Mouse (Mus musculus): ENCODE data around the gene Ss18l2. TPM values are rescaled to one million over a fixed set of nuclear protein-coding genes. Genes with fewer than 3 reads are reported as not detected.

Gene Ss18l2
- total and polyA plus RNA-seq, 3 experiments: 40.2 to 77.0 (median 41.5) TPM

- no peak overlapping the region for H3K4me3 ChIP-seq (replicated peaks in 1 of 3; ENCODE audit: low read depth in 2 of 3, low read length in 2 of 3, poor library complexity in 1 of 3)
- H3K4me2 ChIP-seq (ENCODE audit: insufficient read depth, low read depth, poor library complexity, severe bottlenecking): no peak overlapping the region
- DNase-seq (ENCODE audit: extremely low read depth): no peak
- no peak overlapping the region for H3K9ac ChIP-seq (ENCODE audit: insufficient read depth, low read depth)
- H3K36me3 ChIP-seq (replicated peaks in 1 of 2; ENCODE audit: control insufficient read depth in 1 of 2, insufficient read depth in 1 of 2, low read length in 1 of 2): no peaks in the 10 kb centered on the region
- in situ Hi-C loops (cut with MboI; ENCODE audit: low pct_ligation_motif_present, low pct_unique_long_range_greater_than_20kb, low sequenced_read_pairs) (no loop called here), dilution Hi-C loops (cut with MboI; ENCODE audit: extremely low pct_ligation_motif_present, extremely low pct_unique_long_range_greater_than_20kb, low sequenced_read_pairs) (no loop called here)
- H3K4me1 ChIP-seq (ENCODE audit: control insufficient read depth in 1 of 2, insufficient read depth in 2 of 2): peaks cover 0 to 27% of the 10 kb centered on the region in 2 experiments; a peak in 2 of 4 replicates
- no peaks in the 10 kb centered on the region for H3K79me2 ChIP-seq (replicated peaks; ENCODE audit: control insufficient read depth, extremely low read depth, insufficient read depth, poor library complexity, severe bottlenecking)
- H3K9me3 ChIP-seq (replicated peaks; ENCODE audit: low read length): no peaks in the 10 kb centered on the region
- no peak for TF ChIP-seq TCF12 (IDR thresholded peaks at IDR 0.05; ENCODE audit: low read depth, low read length)
- no peak for TF ChIP-seq ZNF384 (IDR thresholded peaks at IDR 0.05; ENCODE audit: low read depth, low read length)
- TF ChIP-seq JUND (conservative IDR thresholded peaks at IDR 0.05; ENCODE audit: low read depth, low read length): no peak
- TF ChIP-seq ZKSCAN1 (IDR thresholded peaks at IDR 0.05; ENCODE audit: borderline replicate concordance, low read depth, low read length): no peak
- TF ChIP-seq RCOR1 (conservative IDR thresholded peaks at IDR 0.05; ENCODE audit: low read depth, low read length): no peak
- no peak for TF ChIP-seq ELF1 (IDR thresholded peaks at IDR 0.05; ENCODE audit: low read depth, low read length)
- TF ChIP-seq MAZ (IDR thresholded peaks at IDR 0.05; ENCODE audit: low read depth, low read length): no peak
- TF ChIP-seq TBP (conservative IDR thresholded peaks at IDR 0.05; ENCODE audit: low read depth, low read length): no peak
- no peak for TF ChIP-seq MXI1 (IDR thresholded peaks at IDR 0.05; ENCODE audit: low read depth, low read length)
- no peak for TF ChIP-seq POLR2AphosphoS2 (IDR thresholded peaks at IDR 0.05; ENCODE audit: low read depth, low read length)
- TF ChIP-seq RAD21 (IDR thresholded peaks at IDR 0.05; ENCODE audit: low read depth, low read length): no peak
- TF ChIP-seq GABPA (IDR thresholded peaks at IDR 0.05; ENCODE audit: insufficient replicate concordance, low read depth, low read length): no peak
- TF ChIP-seq ZMIZ1 (IDR thresholded peaks at IDR 0.05; ENCODE audit: low read depth, low read length): no peak
- TF ChIP-seq MEF2A (IDR thresholded peaks at IDR 0.05; ENCODE audit: borderline replicate concordance, low read depth, low read length): no peak
- peaks cover 68% of the 10 kb centered on the region for H3K27me3 ChIP-seq (replicated peaks)
- no peak overlapping the region for H3K27ac ChIP-seq (ENCODE audit: insufficient read depth, low read depth)
Observed at GRCm38 (mm10) chr9:121663467-121663866, 46.7 kb upstream of the Ss18l2 start.

GRCm38 (mm10) chr9:121664104-121664503 lies 46.0 kb upstream of the Ss18l2 start:
- dilution Hi-C loops (cut with MboI; ENCODE audit: extremely low pct_ligation_motif_present, extremely low pct_unique_long_range_greater_than_20kb, low sequenced_read_pairs) (no loop called here), in situ Hi-C loops (cut with MboI; ENCODE audit: low pct_ligation_motif_present, low pct_unique_long_range_greater_than_20kb, low sequenced_read_pairs) (no loop called here)
- peaks cover 73% of the 10 kb centered on the region for H3K27me3 ChIP-seq (replicated peaks)
- no peak overlapping the region for H3K27ac ChIP-seq (ENCODE audit: insufficient read depth, low read depth)
- no peak for DNase-seq (ENCODE audit: extremely low read depth)
- no peak for TF ChIP-seq SIN3A (IDR thresholded peaks at IDR 0.05; ENCODE audit: low read length)
- TF ChIP-seq USF1 (IDR thresholded peaks at IDR 0.05; ENCODE audit: low read depth, low read length): no peak
- TF ChIP-seq TCF12 (IDR thresholded peaks at IDR 0.05; ENCODE audit: low read depth, low read length): no peak
- no peak for TF ChIP-seq PAX5 (IDR thresholded peaks at IDR 0.05; ENCODE audit: low read length)
- no peak for TF ChIP-seq MAZ (IDR thresholded peaks at IDR 0.05; ENCODE audit: low read depth, low read length)
- TF ChIP-seq KAT2A (IDR thresholded peaks at IDR 0.05; ENCODE audit: insufficient replicate concordance, low read length): no peak
- TF ChIP-seq NELFE (IDR thresholded peaks at IDR 0.05; ENCODE audit: low read depth, low read length): no peak
- no peak for TF ChIP-seq UBTF (IDR thresholded peaks at IDR 0.05; ENCODE audit: low read depth, low read length)
- TF ChIP-seq MAX (IDR thresholded peaks at IDR 0.05; ENCODE audit: low read length): no peak
- no peaks in the 10 kb centered on the region for H3K36me3 ChIP-seq (replicated peaks in 1 of 2; ENCODE audit: control insufficient read depth in 1 of 2, insufficient read depth in 1 of 2, low read length in 1 of 2)
- no peak overlapping the region for H3K4me3 ChIP-seq (replicated peaks in 1 of 3; ENCODE audit: low read depth in 2 of 3, low read length in 2 of 3, poor library complexity in 1 of 3)
- H3K9ac ChIP-seq (ENCODE audit: insufficient read depth, low read depth): no peak overlapping the region
- no peaks in the 10 kb centered on the region for H3K79me2 ChIP-seq (replicated peaks; ENCODE audit: control insufficient read depth, extremely low read depth, insufficient read depth, poor library complexity, severe bottlenecking)
- no peak overlapping the region for H3K4me2 ChIP-seq (ENCODE audit: insufficient read depth, low read depth, poor library complexity, severe bottlenecking)
- no peaks in the 10 kb centered on the region for H3K9me3 ChIP-seq (replicated peaks; ENCODE audit: low read length)
- H3K4me1 ChIP-seq (ENCODE audit: control insufficient read depth in 1 of 2, insufficient read depth in 2 of 2): peaks cover 0 to 25% of the 10 kb centered on the region in 2 experiments; a peak in 2 of 4 replicates

Data from CH12.LX (cell line).